Mouse (Mus musculus): Measurements from ENCODE around the gene Lrrc1. TPM values are rescaled to one million over a fixed set of nuclear protein-coding genes. Genes with fewer than 3 reads are reported as not detected.

Lrrc1 gene
- polyA plus RNA-seq, 1 experiment, result 34.0 TPM

DNA sequence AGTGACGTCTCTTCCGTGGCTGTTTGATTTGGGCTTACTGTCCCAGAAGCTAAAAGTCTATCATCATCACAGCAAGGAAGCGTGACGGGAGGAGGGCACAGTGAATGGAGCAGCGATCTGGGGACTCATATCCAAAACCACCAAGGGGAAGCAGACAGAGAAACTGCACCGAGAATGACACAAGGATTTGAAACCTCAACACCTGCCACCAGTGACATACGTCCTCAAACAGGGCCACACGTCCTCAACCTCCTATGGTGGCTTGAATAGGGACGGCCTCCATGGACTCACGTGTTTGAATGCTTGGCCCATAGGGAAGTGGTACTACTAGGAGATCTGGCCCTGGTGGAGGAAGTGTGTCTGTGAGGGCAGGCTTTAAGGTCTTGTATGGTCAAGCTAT lies 153.4 kb downstream of the Lrrc1 start:
- Histone ChIP-seq H3K36me3 (ENCODE audit: control insufficient read depth, insufficient read depth, low read length) (no peaks in the 10 kb centered on the region), H3K27me3 (replicated peaks; ENCODE audit: control insufficient read depth, insufficient read depth, low read length) (no peaks in the 10 kb centered on the region), H3K27ac (ENCODE audit: insufficient read depth, low read depth, low read length) (no peak overlapping the region), H3K4me1 (ENCODE audit: control insufficient read depth, insufficient read depth, low read length) (no peaks in the 10 kb centered on the region), H3K4me3 (ENCODE audit: insufficient read depth, low read depth, low read length) (no peak overlapping the region)
- DNase-seq, result no peak
- WGBS, result 94% methylated on average over 10 of the region's 10 CpGs
- TF ChIP-seq POLR2A (IDR thresholded peaks at IDR 0.05; ENCODE audit: low read depth, low read length), result no peak
- no peak for TF ChIP-seq CTCF (conservative IDR thresholded peaks at IDR 0.05; ENCODE audit: insufficient read depth, insufficient read length, low read depth, low read length)

DNA sequence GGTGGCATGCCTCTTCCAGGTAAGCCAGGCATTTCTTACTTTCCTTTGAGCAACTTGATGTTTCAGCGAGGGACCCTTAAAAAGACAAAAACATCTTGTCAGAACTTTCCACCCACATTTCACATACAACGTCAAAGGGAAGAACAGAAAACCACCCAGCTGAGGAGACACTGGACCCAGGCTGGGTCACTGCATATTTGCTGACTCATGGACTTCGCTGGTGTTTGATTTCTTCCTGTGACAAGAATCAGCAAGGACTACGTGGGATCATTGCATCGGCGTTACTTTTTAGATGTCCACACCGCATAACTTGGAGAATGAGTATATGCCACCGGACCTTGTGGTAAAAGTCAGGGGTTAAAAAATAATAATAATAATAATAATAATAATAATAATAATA lies 155.7 kb downstream of the Lrrc1 start:
- Histone ChIP-seq H3K4me3 (ENCODE audit: insufficient read depth, low read depth, low read length) (no peak overlapping the region), H3K36me3 (ENCODE audit: control insufficient read depth, insufficient read depth, low read length) (no peaks in the 10 kb centered on the region), H3K27me3 (replicated peaks; ENCODE audit: control insufficient read depth, insufficient read depth, low read length) (no peaks in the 10 kb centered on the region), H3K4me1 (ENCODE audit: control insufficient read depth, insufficient read depth, low read length) (no peaks in the 10 kb centered on the region; the same call in 1 of the 2 replicates), H3K27ac (ENCODE audit: insufficient read depth, low read depth, low read length) (no peak overlapping the region)
- 68% methylated on average over 8 of the region's 8 CpGs for WGBS
- TF ChIP-seq POLR2A (IDR thresholded peaks at IDR 0.05; ENCODE audit: low read depth, low read length), result no peak
- TF ChIP-seq CTCF (conservative IDR thresholded peaks at IDR 0.05; ENCODE audit: insufficient read depth, insufficient read length, low read depth, low read length), result no peak
- no peak for DNase-seq

DNA sequence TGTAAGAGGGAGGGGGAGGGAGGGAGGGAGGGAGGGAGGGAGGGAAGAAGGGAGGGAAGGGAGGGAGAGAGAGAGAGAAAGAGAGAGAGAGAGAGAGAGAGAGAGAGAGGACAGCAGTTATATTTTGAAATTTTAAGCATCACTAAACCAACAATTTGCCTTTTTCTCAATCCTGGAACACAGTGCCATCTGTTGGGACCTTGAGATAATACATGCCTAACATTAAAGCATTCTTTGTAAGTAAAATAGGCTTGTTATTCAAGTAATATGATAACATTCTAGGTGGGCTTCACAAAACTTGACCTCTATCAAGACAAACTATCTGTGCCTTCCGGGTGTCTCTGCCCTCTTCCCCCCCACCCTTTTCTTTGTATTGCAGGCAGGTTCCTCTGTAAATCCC lies 157.9 kb downstream of the Lrrc1 start:
- no peaks in the 10 kb centered on the region; the same call in 1 of the 2 replicates for H3K4me1 ChIP-seq (ENCODE audit: control insufficient read depth, insufficient read depth, low read length)
- no peaks in the 10 kb centered on the region for H3K36me3 ChIP-seq (ENCODE audit: control insufficient read depth, insufficient read depth, low read length)
- no peak overlapping the region for H3K4me3 ChIP-seq (ENCODE audit: insufficient read depth, low read depth, low read length)
- no peak overlapping the region for H3K27ac ChIP-seq (ENCODE audit: insufficient read depth, low read depth, low read length)
- 6% methylated on average over 1 of the region's 1 CpGs for WGBS
- DNase-seq, result no peak
- no peaks in the 10 kb centered on the region for H3K27me3 ChIP-seq (replicated peaks; ENCODE audit: control insufficient read depth, insufficient read depth, low read length)
- no peak for TF ChIP-seq POLR2A (IDR thresholded peaks at IDR 0.05; ENCODE audit: low read depth, low read length)
- TF ChIP-seq CTCF (conservative IDR thresholded peaks at IDR 0.05; ENCODE audit: insufficient read depth, insufficient read length, low read depth, low read length), result no peak

DNA sequence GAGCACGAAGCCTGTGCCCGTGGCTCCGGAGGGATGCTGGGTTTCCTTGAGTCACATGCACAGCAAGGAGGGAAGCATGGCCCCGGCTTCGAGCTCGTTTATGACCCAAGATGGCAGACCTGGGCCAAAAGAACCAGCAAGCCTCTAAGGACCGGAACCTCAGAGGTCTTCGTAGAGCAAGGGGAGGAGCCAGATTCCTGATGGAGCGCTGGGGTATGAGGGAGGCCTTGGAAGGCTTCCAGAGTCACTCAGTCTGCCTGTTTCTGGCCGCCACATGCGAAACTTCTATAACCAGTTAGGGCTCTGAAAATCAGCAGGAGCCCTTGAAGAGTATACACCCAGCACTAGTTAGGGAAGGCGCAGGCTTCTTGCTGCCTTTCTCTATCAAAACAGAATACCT lies 159.1 kb downstream of the Lrrc1 start:
- Histone ChIP-seq H3K4me3 (ENCODE audit: insufficient read depth, low read depth, low read length) (no peak overlapping the region), H3K4me1 (ENCODE audit: control insufficient read depth, insufficient read depth, low read length) (no peaks in the 10 kb centered on the region; the same call in 1 of the 2 replicates), H3K27ac (ENCODE audit: insufficient read depth, low read depth, low read length) (no peak overlapping the region), H3K27me3 (replicated peaks; ENCODE audit: control insufficient read depth, insufficient read depth, low read length) (no peaks in the 10 kb centered on the region), H3K36me3 (ENCODE audit: control insufficient read depth, insufficient read depth, low read length) (no peaks in the 10 kb centered on the region)
- 69% methylated on average over 12 of the region's 12 CpGs for WGBS
- DNase-seq, result no peak
- TF ChIP-seq CTCF (conservative IDR thresholded peaks at IDR 0.05; ENCODE audit: insufficient read depth, insufficient read length, low read depth, low read length), result no peak

DNA sequence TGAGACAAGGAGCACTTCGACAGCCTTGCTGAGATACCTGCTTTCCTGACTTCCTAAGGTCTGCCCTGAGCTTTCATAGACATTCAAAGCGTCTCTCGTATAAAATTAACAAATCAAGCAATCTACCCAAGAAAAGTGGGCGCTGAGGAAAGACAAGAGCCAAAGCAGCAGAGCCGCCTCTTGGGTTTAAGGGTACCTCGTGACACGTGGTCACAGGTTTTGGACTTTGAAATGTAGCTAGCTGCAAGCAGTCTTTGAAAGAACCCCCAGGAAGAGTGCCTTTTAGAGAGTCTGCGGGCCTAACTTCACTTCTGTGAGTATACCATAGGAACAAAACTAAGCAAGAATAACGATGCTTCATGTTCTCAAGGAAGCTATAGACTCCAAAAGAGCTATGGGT lies 160.0 kb downstream of the Lrrc1 start:
- Histone ChIP-seq H3K27me3 (replicated peaks; ENCODE audit: control insufficient read depth, insufficient read depth, low read length) (no peaks in the 10 kb centered on the region), H3K4me1 (ENCODE audit: control insufficient read depth, insufficient read depth, low read length) (no peaks in the 10 kb centered on the region; the same call in 1 of the 2 replicates), H3K4me3 (ENCODE audit: insufficient read depth, low read depth, low read length) (no peak overlapping the region), H3K36me3 (ENCODE audit: control insufficient read depth, insufficient read depth, low read length) (no peaks in the 10 kb centered on the region), H3K27ac (ENCODE audit: insufficient read depth, low read depth, low read length) (no peak overlapping the region)
- TF ChIP-seq CTCF (conservative IDR thresholded peaks at IDR 0.05; ENCODE audit: insufficient read depth, insufficient read length, low read depth, low read length), result no peak
- no peak for TF ChIP-seq POLR2A (IDR thresholded peaks at IDR 0.05; ENCODE audit: low read depth, low read length)
- DNase-seq, result peak; percentile 51
- 63% methylated on average over 9 of the region's 9 CpGs for WGBS

DNA sequence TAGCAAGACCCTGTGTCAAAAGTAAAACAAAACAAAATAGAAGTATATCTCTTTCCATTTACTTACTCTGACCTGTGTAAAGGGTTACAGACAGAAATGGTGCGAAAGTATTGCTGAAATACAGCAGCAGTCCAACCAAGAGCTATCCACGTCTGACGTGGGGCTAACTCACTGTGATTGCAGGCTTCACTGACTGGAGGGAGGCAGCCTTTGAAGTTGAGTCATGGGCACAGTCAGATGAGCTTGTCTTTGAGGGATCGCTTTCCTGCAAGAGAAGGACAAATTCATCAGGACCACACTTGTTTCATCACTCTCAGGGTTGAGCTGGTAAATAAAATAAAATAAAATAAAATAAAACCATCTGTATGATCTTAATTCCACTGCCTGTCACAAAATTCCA lies 160.7 kb downstream of the Lrrc1 start:
- no peak for DNase-seq
- Histone ChIP-seq H3K36me3 (ENCODE audit: control insufficient read depth, insufficient read depth, low read length) (no peaks in the 10 kb centered on the region), H3K27me3 (replicated peaks; ENCODE audit: control insufficient read depth, insufficient read depth, low read length) (no peaks in the 10 kb centered on the region), H3K4me3 (ENCODE audit: insufficient read depth, low read depth, low read length) (no peak overlapping the region), H3K4me1 (ENCODE audit: control insufficient read depth, insufficient read depth, low read length) (no peaks in the 10 kb centered on the region; the same call in 1 of the 2 replicates), H3K27ac (ENCODE audit: insufficient read depth, low read depth, low read length) (no peak overlapping the region)
- TF ChIP-seq CTCF (conservative IDR thresholded peaks at IDR 0.05; ENCODE audit: insufficient read depth, insufficient read length, low read depth, low read length), result no peak
- 82% methylated on average over 4 of the region's 4 CpGs for WGBS

DNA sequence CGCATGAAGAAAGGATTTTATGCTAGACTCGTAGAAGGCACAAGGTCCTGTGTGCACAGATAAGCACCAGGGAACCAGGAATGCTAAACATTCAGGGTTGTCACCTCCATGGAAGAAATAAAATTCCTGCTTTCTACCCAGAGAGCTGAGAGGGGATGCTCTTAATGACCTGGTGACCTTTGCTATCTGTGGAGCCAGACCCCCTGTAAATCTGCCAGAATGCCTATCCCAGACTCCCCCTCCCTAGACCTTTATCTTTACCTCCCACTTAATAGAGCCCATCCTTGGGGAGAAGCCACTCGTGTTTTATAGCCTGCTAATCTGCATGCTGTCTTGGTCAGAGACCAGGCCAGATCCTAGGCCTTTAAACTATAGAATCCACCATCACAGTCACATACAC lies 162.2 kb downstream of the Lrrc1 start:
- TF ChIP-seq POLR2A (IDR thresholded peaks at IDR 0.05; ENCODE audit: low read depth, low read length) (no peak), CTCF (conservative IDR thresholded peaks at IDR 0.05; ENCODE audit: insufficient read depth, insufficient read length, low read depth, low read length) (no peak)
- H3K27ac ChIP-seq (ENCODE audit: insufficient read depth, low read depth, low read length), result no peak overlapping the region
- H3K27me3 ChIP-seq (replicated peaks; ENCODE audit: control insufficient read depth, insufficient read depth, low read length), result no peaks in the 10 kb centered on the region
- WGBS, result 71% methylated on average over 3 of the region's 3 CpGs
- no peak overlapping the region for H3K4me3 ChIP-seq (ENCODE audit: insufficient read depth, low read depth, low read length)
- no peak for DNase-seq
- no peaks in the 10 kb centered on the region for H3K36me3 ChIP-seq (ENCODE audit: control insufficient read depth, insufficient read depth, low read length)
- H3K4me1 ChIP-seq (ENCODE audit: control insufficient read depth, insufficient read depth, low read length), result no peaks in the 10 kb centered on the region; the same call in 1 of the 2 replicates

DNA sequence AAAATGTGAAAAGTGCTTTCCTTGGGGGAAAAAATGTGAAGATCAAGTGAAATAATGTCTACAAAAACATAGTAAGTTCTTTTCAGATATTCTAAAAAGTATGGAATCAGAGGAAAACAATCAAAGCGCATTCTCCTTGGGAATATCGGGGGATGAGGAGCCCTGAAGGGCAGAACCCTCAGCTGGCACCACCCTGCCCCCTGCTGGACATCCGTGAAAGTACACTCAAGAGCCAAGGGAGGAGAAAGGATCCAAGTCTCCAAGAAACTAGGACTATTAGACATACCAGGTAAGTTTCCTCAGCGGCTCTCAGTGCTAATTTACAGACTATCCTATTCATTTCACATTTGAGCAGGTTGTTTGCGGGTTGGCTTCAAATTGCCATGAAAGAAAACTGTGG lies 163.1 kb downstream of the Lrrc1 start:
- Histone ChIP-seq H3K27ac (ENCODE audit: insufficient read depth, low read depth, low read length) (no peak overlapping the region), H3K4me1 (ENCODE audit: control insufficient read depth, insufficient read depth, low read length) (no peaks in the 10 kb centered on the region; the same call in 1 of the 2 replicates), H3K27me3 (replicated peaks; ENCODE audit: control insufficient read depth, insufficient read depth, low read length) (no peaks in the 10 kb centered on the region), H3K4me3 (ENCODE audit: insufficient read depth, low read depth, low read length) (no peak overlapping the region), H3K36me3 (ENCODE audit: control insufficient read depth, insufficient read depth, low read length) (no peaks in the 10 kb centered on the region)
- WGBS, result 10% methylated on average over 5 of the region's 5 CpGs
- peak; percentile 78 for DNase-seq
- TF ChIP-seq POLR2A (IDR thresholded peaks at IDR 0.05; ENCODE audit: low read depth, low read length), result no peak
- peak; percentile 82 for TF ChIP-seq CTCF (conservative IDR thresholded peaks at IDR 0.05; ENCODE audit: insufficient read depth, insufficient read length, low read depth, low read length)

Other genes starting within 250 kb of the Lrrc1 start
- 0.08 and 0.55 TPM in 2 replicates for gene Mlip, start 191.9 kb downstream of the Lrrc1 start, polyA plus RNA-seq (2012; rRNA removed)
- gene Klhl31, start 91.6 kb upstream of the Lrrc1 start, polyA plus RNA-seq (2012; rRNA removed), result 0.04 and 0.99 TPM in 2 replicates
- gene Gclc, start 209.7 kb upstream of the Lrrc1 start, polyA plus RNA-seq (2012; rRNA removed), result 88.7 and 99.9 TPM in 2 replicates

Data from kidney, adult 2 months (tissue).